Mouse (Mus musculus) lung, adult 2 months (tissue): ENCODE results near the gene Osgin1. TPM values are rescaled to one million over a fixed set of nuclear protein-coding genes. Genes with fewer than 3 reads are reported as not detected.

Source experiments
- DNase-seq: peaks from one replicate; pipeline ENCODE4 v3.0.0; 2022
- H3K4me1 ChIP-seq: fragments of 200-500 bp; 2 replicates; pipeline ENCODE4 v1.6.1; 2011; ENCODE audit warnings: low read length; ENCODE audit not compliant: control insufficient read depth, insufficient read depth
- H3K4me3 ChIP-seq: fragments of 200-500 bp; replicated peaks from 2 replicates; pipeline ENCODE3; 2011; ENCODE audit warnings: low read depth, mild to moderate bottlenecking, control low read depth, low read length; ENCODE audit errors: extremely low read depth
- CTCF ChIP-seq: fragments of 200-500 bp; IDR thresholded peaks from 2 replicates; pipeline ENCODE4 v1.5.1; 2011; ENCODE audit warnings: mild to moderate bottlenecking, low read length, control low read depth; ENCODE audit not compliant: insufficient read depth
- POLR2A ChIP-seq: fragments of 200-500 bp; IDR thresholded peaks from 2 replicates; pipeline ENCODE4 v1.6.1; 2011; ENCODE audit warnings: low read depth, mild to moderate bottlenecking, control low read depth, low read length, borderline replicate concordance; ENCODE audit errors: extremely low read depth
- WGBS: fragments of 180-500 bp; shearing (Covaris S2); methylation state at CpG from one replicate; pipeline ENCODE4 v1.1.7; 2018; 5-methylcytosine and 5-hydroxymethylcytosine counted together
- polyA plus RNA-seq: library from polyadenylated mRNA; depleted of rRNA; stranded (reverse); fragments of >200 nt; gene quantifications from 2 replicates; pipeline ENCODE4 v1.2.3, GENCODE M21; 2012; rRNA removed

Gene Osgin1
- 48.8 and 57.9 TPM in 2 replicates for polyA plus RNA-seq

- no peak for TF ChIP-seq POLR2A
- no peak for TF ChIP-seq CTCF
- no peak within 1 kb of the TSS for H3K4me3 ChIP-seq
- H3K4me1 ChIP-seq, result peaks cover 9% of the 10 kb centered on the region
- DNase-seq, result no peak
- WGBS, result 91% methylated on average over 13 of the region's 13 CpGs
Measured at GRCm38 (mm10) chr8:119433582-119434174, at the start of gene Osgin1. Gene Osgin1 (plus strand): TSS chr8:119434124.

GRCm38 (mm10) chr8:119384478-119384877 is 49.4 kb upstream of the Osgin1 start:
- peak; percentile 56 for DNase-seq
- H3K4me1 ChIP-seq, result no peaks in the 10 kb centered on the region
- TF ChIP-seq CTCF, result no peak
- TF ChIP-seq POLR2A, result no peak
- WGBS, result 17% methylated on average over 10 of the region's 10 CpGs
- H3K4me3 ChIP-seq, result no peak overlapping the region

DNA sequence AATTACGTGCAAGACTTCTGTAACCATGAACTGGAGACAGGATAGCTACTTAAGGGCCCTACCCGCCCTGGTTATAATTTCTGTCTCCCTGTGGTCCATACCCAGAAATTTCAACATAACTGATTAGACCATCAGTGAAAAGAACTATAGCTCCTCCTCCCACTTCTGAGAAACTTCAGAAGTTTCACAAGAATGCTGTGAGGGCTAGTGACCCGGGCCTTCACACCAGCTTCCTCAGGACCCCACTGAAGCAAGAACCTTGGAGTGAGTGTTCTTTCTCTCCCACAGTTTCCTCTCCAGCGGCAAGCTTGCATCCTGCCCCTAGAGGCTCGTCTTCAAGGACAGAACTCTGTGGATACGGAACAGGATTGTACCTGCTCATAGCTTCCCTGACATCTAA is 48.1 kb upstream of the Osgin1 start:
- H3K4me3 ChIP-seq, result no peak overlapping the region
- no peaks in the 10 kb centered on the region for H3K4me1 ChIP-seq
- TF ChIP-seq CTCF, result no peak
- no peak for TF ChIP-seq POLR2A
- 60% methylated on average over 6 of the region's 6 CpGs for WGBS
- DNase-seq, result no peak

DNA sequence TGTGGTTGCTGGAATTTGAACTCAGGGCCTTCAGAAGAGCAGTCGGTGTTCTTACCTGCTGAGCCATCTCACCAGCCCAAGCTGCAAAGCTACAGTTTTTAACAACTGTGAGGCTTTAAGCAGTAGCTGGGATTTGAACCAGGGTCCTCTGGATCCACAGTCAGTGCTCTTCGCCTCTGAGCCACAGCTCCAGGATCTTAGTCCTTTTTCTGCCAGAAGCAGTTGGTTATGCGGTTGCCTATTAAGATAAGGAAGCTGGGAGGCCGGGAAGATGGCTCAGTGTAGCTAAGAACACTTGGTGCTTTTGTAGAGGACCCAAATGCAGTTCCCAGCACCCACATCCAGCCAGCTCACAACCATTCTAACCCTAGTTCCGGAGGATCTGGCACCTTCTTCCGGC is 46.9 kb upstream of the Osgin1 start:
- TF ChIP-seq POLR2A (no peak), CTCF (no peak)
- 73% methylated on average over 6 of the region's 6 CpGs for WGBS
- DNase-seq, result no peak
- H3K4me1 ChIP-seq, result no peaks in the 10 kb centered on the region
- no peak overlapping the region for H3K4me3 ChIP-seq

DNA sequence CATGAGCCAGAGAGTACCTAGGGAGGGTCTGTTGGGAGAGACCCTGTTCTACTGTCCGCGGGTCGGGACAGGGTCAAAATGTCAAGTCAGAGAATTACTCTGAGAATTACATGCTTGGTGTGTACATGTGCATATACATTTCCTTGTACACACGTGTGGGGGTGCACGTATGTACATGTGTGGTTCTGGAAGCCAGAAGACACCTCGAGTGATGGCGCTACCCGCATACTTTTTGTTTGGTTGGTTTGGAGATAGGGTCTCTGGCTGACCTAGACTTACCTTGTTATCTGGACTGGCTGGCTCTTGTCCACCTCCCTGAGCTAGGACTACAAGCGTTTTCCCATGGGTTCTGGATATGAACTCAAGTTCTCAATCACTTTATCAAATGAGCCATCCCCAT is 39.8 kb upstream of the Osgin1 start:
- WGBS, result 76% methylated on average over 9 of the region's 9 CpGs
- H3K4me3 ChIP-seq, result peak overlapping the region; percentile 82
- no peak for DNase-seq
- H3K4me1 ChIP-seq, result peaks cover 8% of the 10 kb centered on the region
- TF ChIP-seq CTCF, result no peak
- TF ChIP-seq POLR2A, result no peak

- Histone ChIP-seq H3K4me3 (peak within 1 kb of the TSS; percentile 82), H3K4me1 (peaks cover 8% of the 10 kb centered on the region)
- peak; percentile 91 for DNase-seq
- TF ChIP-seq CTCF (no peak), POLR2A (peak; percentile 84)
- under 1% methylated on average over 44 of the region's 44 CpGs for WGBS
Measured at GRCm38 (mm10) chr8:119394524-119395026, 39.3 kb upstream of the Osgin1 start, which contains the start of gene Mlycd. Gene Mlycd (plus strand): TSS chr8:119394878.

DNA sequence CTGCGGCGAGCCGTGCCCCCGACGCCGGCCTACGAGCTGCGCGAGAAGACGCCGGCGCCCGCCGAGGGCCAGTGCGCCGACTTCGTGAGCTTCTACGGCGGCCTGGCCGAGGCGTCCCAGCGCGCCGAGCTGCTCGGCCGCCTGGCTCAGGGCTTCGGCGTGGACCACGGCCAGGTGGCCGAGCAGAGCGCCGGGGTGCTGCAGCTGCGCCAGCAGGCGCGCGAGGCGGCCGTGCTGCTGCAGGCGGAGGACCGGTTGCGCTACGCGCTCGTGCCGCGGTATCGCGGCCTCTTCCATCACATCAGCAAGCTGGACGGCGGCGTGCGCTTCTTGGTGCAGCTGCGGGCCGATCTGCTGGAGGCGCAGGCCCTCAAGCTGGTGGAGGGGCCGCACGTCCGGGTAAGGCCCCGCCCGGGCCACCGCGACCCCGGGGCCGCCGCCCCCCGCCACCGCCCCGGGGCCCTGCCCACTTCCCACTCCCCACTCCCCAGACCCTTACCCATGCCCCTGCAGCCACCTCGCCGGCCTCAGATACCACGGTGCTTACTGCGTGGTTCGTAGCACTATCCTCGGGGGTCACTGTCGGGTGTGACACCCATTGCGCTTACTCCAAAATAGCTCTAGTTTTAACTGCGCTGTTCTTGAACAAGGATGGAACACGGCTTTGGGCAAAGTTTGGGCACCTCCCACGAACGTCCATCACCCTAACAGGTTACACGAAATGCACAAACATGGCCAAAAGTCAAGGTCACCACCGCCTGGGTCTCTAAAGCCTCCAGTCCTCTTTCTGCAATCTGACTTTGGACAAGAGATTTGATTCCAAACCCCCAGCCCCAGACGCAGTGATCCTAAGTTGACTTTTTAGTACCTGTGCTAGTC is 38.6 kb upstream of the Osgin1 start:
- TF ChIP-seq POLR2A (no peak), CTCF (no peak)
- peak overlapping the region; percentile 71 for H3K4me3 ChIP-seq
- DNase-seq, result no peak
- WGBS, result 6% methylated on average over 81 of the region's 83 CpGs
- peaks cover 8% of the 10 kb centered on the region for H3K4me1 ChIP-seq

- Histone ChIP-seq H3K4me1 (peaks cover 8% of the 10 kb centered on the region), H3K4me3 (no peak overlapping the region)
- no peak for DNase-seq
- 85% methylated on average over 9 of the region's 9 CpGs for whole genome bisulfite sequencing
- no peak for TF ChIP-seq POLR2A
Measured at GRCm38 (mm10) chr8:119398558-119398957, 35.4 kb upstream of the Osgin1 start.

- no peak for TF ChIP-seq CTCF
- TF ChIP-seq POLR2A, result no peak
- DNase-seq, result no peak
- Histone ChIP-seq H3K4me1 (peaks cover 8% of the 10 kb centered on the region), H3K4me3 (no peak overlapping the region)
- 70% methylated on average over 6 of the region's 6 CpGs for WGBS
Measured at GRCm38 (mm10) chr8:119399255-119399654, 34.7 kb upstream of the Osgin1 start.

DNA sequence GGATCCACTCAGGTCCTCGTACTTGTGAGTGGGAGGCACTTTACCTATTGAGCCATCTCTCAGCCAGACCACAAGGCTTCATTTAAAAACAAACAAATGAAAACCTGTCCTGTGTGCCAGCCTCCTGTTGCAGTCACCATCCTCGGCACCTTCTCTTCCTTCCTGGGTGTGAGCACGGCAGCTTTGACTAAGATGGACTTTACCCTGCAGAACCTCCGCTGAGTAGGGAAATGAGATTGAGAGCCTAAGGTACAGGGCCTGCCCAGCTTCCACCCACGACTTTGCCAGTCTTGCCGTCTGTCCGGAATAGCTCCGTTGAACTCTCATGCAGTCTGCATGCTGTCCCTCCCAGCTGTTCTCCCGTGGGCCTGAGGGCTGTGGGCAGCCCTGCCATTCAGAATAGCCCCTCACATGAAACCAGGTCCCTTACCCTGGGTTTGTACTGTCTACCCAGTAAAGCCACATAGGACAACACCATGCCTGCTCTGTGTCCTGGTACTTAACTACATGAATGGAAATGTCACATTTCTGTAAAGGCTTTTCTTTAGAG is 33.7 kb upstream of the Osgin1 start:
- WGBS, result 74% methylated on average over 9 of the region's 9 CpGs
- peaks cover 8% of the 10 kb centered on the region for H3K4me1 ChIP-seq
- TF ChIP-seq CTCF, result no peak
- no peak for TF ChIP-seq POLR2A
- H3K4me3 ChIP-seq, result no peak overlapping the region
- no peak for DNase-seq
